Mouse (Mus musculus) cerebellum, adult 18-20 months (tissue): Measurements from ENCODE around the gene Ttf1.

Experiments
- DNase-seq, 2 experiments: peaks; one replicate each; pipeline ENCODE4 v3.0.0; 2021

The Ttf1 gene

GRCm38 (mm10) chr2:29130118-29130899 lies 70.2 kb downstream of the Ttf1 start:
- DNase-seq: no peak

- no peak for DNase-seq
Observed at GRCm38 (mm10) chr2:29135161-29135560, 75.1 kb downstream of the Ttf1 start.
